In genomic region chr5:127290461-127291250, GRCm38 (mm10) we compare ENCODE assay signal across 8 mouse cellular contexts. TPM values are rescaled to one million over a fixed set of nuclear protein-coding genes. Genes with fewer than 3 reads are reported as not detected.
A peak's percentile ranks its signal among the peaks of the same experiment; 100 is the strongest.
DNase-seq lines count a peak whose midpoint lies in the region; ATAC-seq and TF ChIP-seq lines count a peak whose summit lies in the region.

No protein-coding gene starts in this region.

- peak; percentile 74; the same call in 1 of the 2 replicates for ATAC-seq in heart, embryonic 15.5 days (replicated peaks; ENCODE audit: insufficient number of reproducible peaks, insufficient read depth, low FRiP score, low read depth)
- no peak for ATAC-seq in frontal cortex, adult (ENCODE audit: low TSS enrichment)
- no peak for ATAC-seq in CD4-positive, CD25-positive, alpha-beta regulatory T cell, adult 4 months

- no peak overlapping the region for H3K4me2 ChIP-seq in heart, embryonic 15.5 days

- TF ChIP-seq CTCF in cerebellum, adult 2 months (IDR thresholded peaks at IDR 0.05; ENCODE audit: borderline replicate concordance, insufficient read depth, low read depth, low read length) = no peak

- no peak overlapping the region for H3K9ac ChIP-seq in heart, embryonic 15.5 days

- H3K4me1 ChIP-seq in cerebellum, adult 2 months (ENCODE audit: control insufficient read depth, insufficient read depth, low read length) = peaks cover 14% of the 10 kb centered on the region
- H3K4me1 ChIP-seq in heart, embryonic 15.5 days (replicated peaks) = peaks cover 4% of the 10 kb centered on the region; the same call in 1 of the 2 replicates

- no peaks in the 10 kb centered on the region for H3K9me3 ChIP-seq in heart, embryonic 15.5 days (replicated peaks)

- peak overlapping the region; percentile 86 for H3K27ac ChIP-seq in cerebellum, adult 2 months (ENCODE audit: insufficient read depth, low read length)
- H3K27ac ChIP-seq in heart, embryonic 15.5 days = peak overlapping the region; percentile 36; the same call in 1 of the 2 replicates

- WGBS in cerebellum, adult 2 months = 5% methylated on average over 17 of the region's 17 CpGs
- 57% methylated on average over 17 of the region's 17 CpGs for WGBS in heart, embryonic 15.5 days

- H3K27me3 ChIP-seq in cerebellum, adult 2 months (ENCODE audit: control insufficient read depth, insufficient read depth, low read length) = no peaks in the 10 kb centered on the region
- no peaks in the 10 kb centered on the region for H3K27me3 ChIP-seq in heart, embryonic 15.5 days

- TF ChIP-seq POLR2A in cerebellum, adult 2 months (IDR thresholded peaks at IDR 0.05; ENCODE audit: borderline replicate concordance, insufficient read depth, low read length) = no peak

- no peaks in the 10 kb centered on the region for H3K36me3 ChIP-seq in heart, embryonic 15.5 days

- peak overlapping the region; percentile 25 for H3K4me3 ChIP-seq in cerebellum, adult 2 months (replicated peaks; ENCODE audit: insufficient read depth, low read depth, low read length)
- no peak overlapping the region for H3K4me3 ChIP-seq in heart, embryonic 15.5 days

- DNase-seq in gastrocnemius, postnatal 10 days = peak; percentile 18
- no peak for DNase-seq in gastrocnemius, adult 8-10 months (ENCODE audit: low spot score in 2 of 2)
- DNase-seq in cerebellum, adult 2 months = peak; percentile 91 to 95
- DNase-seq in lung, postnatal 36 days = peak; percentile 22
- no peak for DNase-seq in adrenal gland, postnatal 10 days

RNA-seq across cellular contexts. Expression of gene Tmem132c, which starts 49.0 kb away (rescaled TPM):
- total RNA-seq in gastrocnemius, postnatal 10 days (2021) = under 1 TPM; 0.68 to 0.97 TPM
- total RNA-seq in gastrocnemius, adult 8-10 months (2022) = under 1 TPM in 3 of 4 experiments, not detected in 1; 0.10 to 0.22 (median 0.21) TPM
- polyA plus RNA-seq in cerebellum, adult 2 months (2012; rRNA removed) = 14.0 TPM in 2 replicates
- 1.5 and 3.1 TPM in 2 replicates for polyA plus RNA-seq in heart, embryonic 15.5 days (2015; fragmentation: Nextera tagmentation; extraction: Ambion mirVana)
- polyA plus RNA-seq in CD4-positive, CD25-positive, alpha-beta regulatory T cell, adult 4 months (2017; shearing (Covaris generic)) = not detected
- 1 to 10 TPM; 1.5 to 2.3 TPM for total RNA-seq in adrenal gland, postnatal 10 days (2021)

Comparison
In these comparisons a context has a peak if more than half of its experiments do, and no peak if none do; other contexts are left out.
1. DNase-seq: peak in gastrocnemius, postnatal 10 days (single experiment), cerebellum, adult 2 months (2 of 2) and lung, postnatal 36 days (single experiment); none in gastrocnemius, adult 8-10 months (0 of 2) and adrenal gland, postnatal 10 days (single experiment).